Mouse (Mus musculus) midbrain, embryonic 14.5 days (tissue): Measurements from ENCODE around the gene Plekhg1. TPM values are rescaled to one million over a fixed set of nuclear protein-coding genes. Genes with fewer than 3 reads are reported as not detected.

ENCODE experiments used
- ATAC-seq: fragments of 200-750 bp; cut with Nextera tagmentation; 2 replicates; pipeline ENCODE4 v1.8.0; 2017; ENCODE audit warnings: moderate number of reproducible peaks, moderate library complexity; ENCODE audit not compliant: low FRiP score, low TSS enrichment
- DNase-seq: peaks from one replicate; pipeline ENCODE4 v3.0.0-alpha.2; 2015
- H3K27ac ChIP-seq: fragments of 300-500 bp; sonication (generic); replicated peaks from 2 replicates; pipeline ENCODE4 v1.5.1; 2014; ENCODE audit warnings: mild to moderate bottlenecking, low read depth, low read length, moderate library complexity
- H3K27me3 ChIP-seq: fragments of 300-500 bp; sonication (generic); 2 replicates; pipeline ENCODE4 v1.6.1; 2014; ENCODE audit warnings: low read length, control low read depth, mixed read lengths; ENCODE audit not compliant: control insufficient read depth, insufficient read depth
- H3K36me3 ChIP-seq: fragments of 300-500 bp; sonication (generic); 2 replicates; pipeline ENCODE4 v1.6.1; 2014; ENCODE audit warnings: low read length, control low read depth; ENCODE audit not compliant: control insufficient read depth, insufficient read depth
- H3K4me1 ChIP-seq: fragments of 300-500 bp; sonication (generic); 2 replicates; pipeline ENCODE4 v1.6.1; 2014; ENCODE audit warnings: mild to moderate bottlenecking, antibody characterized with exemption, low read length, control low read depth; ENCODE audit not compliant: control insufficient read depth, insufficient read depth
- H3K4me2 ChIP-seq: fragments of 300-500 bp; sonication (generic); 2 replicates; pipeline ENCODE4 v1.6.1; 2014; ENCODE audit warnings: mild to moderate bottlenecking, low read length, moderate library complexity
- H3K4me3 ChIP-seq: fragments of 300-500 bp; sonication (generic); replicated peaks from 2 replicates; pipeline ENCODE4 v1.5.1; 2014; ENCODE audit warnings: low read depth, low read length
- H3K9ac ChIP-seq: fragments of 300-500 bp; sonication (generic); replicated peaks from 2 replicates; pipeline ENCODE4 v1.6.1; 2014; ENCODE audit warnings: mild to moderate bottlenecking, low read length, moderate library complexity
- H3K9me3 ChIP-seq: fragments of 300-500 bp; sonication (generic); 2 replicates; pipeline ENCODE4 v1.6.1; 2016; ENCODE audit warnings: low read length, control low read depth, mixed read lengths; ENCODE audit not compliant: control insufficient read depth
- WGBS: fragments of 180-500 bp; shearing (Covaris S2); extraction: QIAGEN DNeasy Blood & Tissue Kit; methylation state at CpG from one replicate; pipeline ENCODE4 v1.1.7; 2014; 5-methylcytosine and 5-hydroxymethylcytosine counted together
- polyA plus RNA-seq: library from polyadenylated mRNA; unstranded; fragments of >200 nt; fragmentation: Nextera tagmentation; extraction: Ambion mirVana; gene quantifications from 2 replicates; pipeline ENCODE4 v1.2.1, GENCODE M21; 2014

Gene Plekhg1
- polyA plus RNA-seq: 3.4 and 8.9 TPM in 2 replicates

GRCm38 (mm10) chr10:3740148-3740503 lies at the start of gene Plekhg1:
Gene Plekhg1, plus strand, starts transcription at chr10:3740364.
- Histone ChIP-seq H3K4me1 (peaks cover 10% of the 10 kb centered on the region; the same call in 1 of the 2 replicates), H3K4me2 (peak within 1 kb of the TSS; percentile 99), H3K9ac (peak within 1 kb of the TSS; percentile 60), H3K27ac (peak within 1 kb of the TSS; percentile 70), H3K9me3 (no peaks in the 10 kb centered on the region), H3K4me3 (peak within 1 kb of the TSS; percentile 52), H3K36me3 (no peaks in the 10 kb centered on the region), H3K27me3 (no peaks in the 10 kb centered on the region)
- WGBS: 0% methylated on average over 29 of the region's 29 CpGs
- DNase-seq (peak; percentile 88), ATAC-seq (peak; percentile 88)

GRCm38 (mm10) chr10:3692791-3693190 lies 47.4 kb upstream of the Plekhg1 start:
- H3K9me3 ChIP-seq: no peaks in the 10 kb centered on the region
- H3K27ac ChIP-seq: no peak overlapping the region
- ATAC-seq (no peak), DNase-seq (no peak)
- H3K4me1 ChIP-seq: no peaks in the 10 kb centered on the region
- H3K4me3 ChIP-seq: no peak overlapping the region
- no peaks in the 10 kb centered on the region for H3K36me3 ChIP-seq
- no peak overlapping the region for H3K4me2 ChIP-seq
- H3K27me3 ChIP-seq: no peaks in the 10 kb centered on the region
- 79% methylated on average over 1 of the region's 1 CpGs for WGBS
- no peak overlapping the region for H3K9ac ChIP-seq

- Histone ChIP-seq H3K9ac (no peak overlapping the region), H3K4me2 (no peak overlapping the region), H3K27ac (no peak overlapping the region), H3K27me3 (no peaks in the 10 kb centered on the region), H3K36me3 (no peaks in the 10 kb centered on the region), H3K4me1 (no peaks in the 10 kb centered on the region), H3K9me3 (no peaks in the 10 kb centered on the region), H3K4me3 (no peak overlapping the region)
- 61% methylated on average over 6 of the region's 6 CpGs for WGBS
- ATAC-seq (peak; percentile 34; the same call in 1 of the 2 replicates), DNase-seq (peak; percentile 13)
Observed at GRCm38 (mm10) chr10:3693699-3694280, 46.4 kb upstream of the Plekhg1 start.

- Histone ChIP-seq H3K9ac (no peak overlapping the region), H3K27ac (no peak overlapping the region), H3K4me2 (no peak overlapping the region), H3K4me1 (no peaks in the 10 kb centered on the region), H3K36me3 (no peaks in the 10 kb centered on the region), H3K4me3 (no peak overlapping the region), H3K27me3 (no peaks in the 10 kb centered on the region), H3K9me3 (no peaks in the 10 kb centered on the region)
- 72% methylated on average over 5 of the region's 5 CpGs for WGBS
- no peak for ATAC-seq
- no peak for DNase-seq
Observed at GRCm38 (mm10) chr10:3695332-3695905, 44.7 kb upstream of the Plekhg1 start.

- no peaks in the 10 kb centered on the region for H3K27me3 ChIP-seq
- WGBS: 69% methylated on average over 8 of the region's 8 CpGs
- ATAC-seq (no peak), DNase-seq (peak; percentile 11)
- H3K27ac ChIP-seq: no peak overlapping the region
- H3K4me3 ChIP-seq: no peak overlapping the region
- no peaks in the 10 kb centered on the region for H3K9me3 ChIP-seq
- no peak overlapping the region for H3K4me2 ChIP-seq
- no peaks in the 10 kb centered on the region for H3K36me3 ChIP-seq
- H3K9ac ChIP-seq: no peak overlapping the region
- H3K4me1 ChIP-seq: no peaks in the 10 kb centered on the region
Observed at GRCm38 (mm10) chr10:3696727-3697348, 43.3 kb upstream of the Plekhg1 start.

GRCm38 (mm10) chr10:3697500-3697899 lies 42.7 kb upstream of the Plekhg1 start:
- H3K4me3 ChIP-seq: no peak overlapping the region
- 92% methylated on average over 5 of the region's 5 CpGs for WGBS
- H3K9me3 ChIP-seq: no peaks in the 10 kb centered on the region
- no peaks in the 10 kb centered on the region for H3K27me3 ChIP-seq
- no peak overlapping the region for H3K27ac ChIP-seq
- ATAC-seq (no peak), DNase-seq (no peak)
- no peak overlapping the region for H3K4me2 ChIP-seq
- H3K4me1 ChIP-seq: no peaks in the 10 kb centered on the region
- H3K36me3 ChIP-seq: no peaks in the 10 kb centered on the region
- H3K9ac ChIP-seq: no peak overlapping the region

GRCm38 (mm10) chr10:3700225-3701073 lies 39.7 kb upstream of the Plekhg1 start:
- no peak for DNase-seq
- H3K9ac ChIP-seq: no peak overlapping the region
- H3K4me2 ChIP-seq: no peak overlapping the region
- no peaks in the 10 kb centered on the region for H3K4me1 ChIP-seq
- H3K4me3 ChIP-seq: no peak overlapping the region
- H3K27me3 ChIP-seq: no peaks in the 10 kb centered on the region
- no peak for ATAC-seq
- H3K9me3 ChIP-seq: no peaks in the 10 kb centered on the region
- no peaks in the 10 kb centered on the region for H3K36me3 ChIP-seq
- no peak overlapping the region for H3K27ac ChIP-seq
- WGBS: 85% methylated on average over 12 of the region's 12 CpGs

- Histone ChIP-seq H3K36me3 (no peaks in the 10 kb centered on the region), H3K27ac (no peak overlapping the region), H3K9me3 (no peaks in the 10 kb centered on the region), H3K4me3 (no peak overlapping the region), H3K4me1 (no peaks in the 10 kb centered on the region), H3K9ac (no peak overlapping the region), H3K4me2 (no peak overlapping the region), H3K27me3 (no peaks in the 10 kb centered on the region)
- WGBS: 87% methylated on average over 4 of the region's 4 CpGs
- no peak for ATAC-seq
- no peak for DNase-seq
Observed at GRCm38 (mm10) chr10:3701832-3702231, 38.3 kb upstream of the Plekhg1 start.
